In genomic region chr13:45966586-45966985, GRCm38 (mm10) we compare ENCODE assay signal across 8 mouse cellular contexts. TPM values are rescaled to one million over a fixed set of nuclear protein-coding genes. Genes with fewer than 3 reads are reported as not detected.
DNase-seq lines count a peak whose midpoint lies in the region; ATAC-seq lines count a peak whose summit lies in the region.

No protein-coding gene starts in this region.

- ATAC-seq in kidney, embryonic 15.5 days (replicated peaks; ENCODE audit: low FRiP score): no peak

- DNase-seq in layer of hippocampus, postnatal 14 days (ENCODE audit: low spot score in 2 of 2): peak; percentile 36 to 42
- DNase-seq in layer of hippocampus, postnatal 10 days (ENCODE audit: low spot score in 2 of 2): no peak
- DNase-seq in cerebellum, adult 8-10 months: peak; percentile 29
- DNase-seq in heart, adult 9 months (ENCODE audit: low spot score in 2 of 2): peak; percentile 45 to 51
- DNase-seq in mesoderm, embryonic 11.5 days (ENCODE audit: low read depth, low spot score): peak; percentile 43
- DNase-seq in right cerebral cortex, postnatal 10 days (ENCODE audit: low spot score in 2 of 2): no peak
- no peak for DNase-seq in urinary bladder, adult 18-20 months (ENCODE audit: low spot score in 2 of 2)

- H3K9me3 ChIP-seq in kidney, embryonic 15.5 days (replicated peaks): no peaks in the 10 kb centered on the region

- H3K9ac ChIP-seq in kidney, embryonic 15.5 days: no peak overlapping the region

- no peaks in the 10 kb centered on the region for H3K36me3 ChIP-seq in kidney, embryonic 15.5 days

- no peak overlapping the region for H3K27ac ChIP-seq in kidney, embryonic 15.5 days

- WGBS in kidney, embryonic 15.5 days: 4% methylated on average over 14 of the region's 14 CpGs

- peak overlapping the region; percentile 92 for H3K4me3 ChIP-seq in kidney, embryonic 15.5 days (replicated peaks)

- peak overlapping the region; percentile 94 for H3K4me2 ChIP-seq in kidney, embryonic 15.5 days

- peaks cover 28% of the 10 kb centered on the region for H3K4me1 ChIP-seq in kidney, embryonic 15.5 days

- H3K27me3 ChIP-seq in kidney, embryonic 15.5 days: no peaks in the 10 kb centered on the region

RNA-seq across cellular contexts. Expression of gene Atxn1, which starts 1.8 kb away (rescaled TPM):
- total RNA-seq in layer of hippocampus, postnatal 14 days (2021): 100 to 1,000 TPM in 1 of 2 experiments, 10 to 100 TPM in 1; 92.4 to 124 TPM
- 10 to 100 TPM; 90.8 to 94.3 TPM for total RNA-seq in layer of hippocampus, postnatal 10 days (2021)
- polyA plus RNA-seq in kidney, embryonic 15.5 days (2015; fragmentation: Nextera tagmentation; extraction: Ambion mirVana): 6.3 and 7.0 TPM in 2 replicates

Comparison
In these comparisons a context has a peak if more than half of its experiments do, and no peak if none do; other contexts are left out.
1. DNase-seq: peak in layer of hippocampus, postnatal 14 days (2 of 2), cerebellum, adult 8-10 months (single experiment), heart, adult 9 months (2 of 2) and mesoderm, embryonic 11.5 days (single experiment); none in layer of hippocampus, postnatal 10 days (0 of 2), right cerebral cortex, postnatal 10 days (0 of 2) and urinary bladder, adult 18-20 months (0 of 2).